Comparison of ENCODE assay signal across 31 mouse cellular contexts in genomic region chr14:79821352-79822010, GRCm38 (mm10). TPM values are rescaled to one million over a fixed set of nuclear protein-coding genes. Genes with fewer than 3 reads are reported as not detected.
DNase-seq lines count a peak whose midpoint lies in the region; ATAC-seq and TF ChIP-seq lines count a peak whose summit lies in the region.
"Had no signal": no experiment of that assay in that cellular context is flagged by ENCODE, and none has a peak within 500 bp of the region (broad histone marks: within the 10 kb centered on the region; RNA-seq: fewer than 3 reads in every experiment).

No protein-coding gene starts in this region.

- ATAC-seq in hindbrain, embryonic 13.5 days (ENCODE audit: low FRiP score) = no peak
- ATAC-seq in hindbrain, postnatal 0 days = no peak
- peak; percentile 69 for ATAC-seq in forebrain, embryonic 13.5 days
- ATAC-seq in hindbrain, embryonic 14.5 days (ENCODE audit: low FRiP score) = peak; percentile 48; the same call in 1 of the 2 replicates
- ATAC-seq: inflammation-experienced regulatory T-cells, adult 6 months had no signal

- peaks cover 19% of the 10 kb centered on the region for H3K4me1 ChIP-seq in hindbrain, embryonic 13.5 days (replicated peaks)
- H3K4me1 ChIP-seq in hindbrain, postnatal 0 days (ENCODE audit: insufficient read depth, low read length) = no peaks in the 10 kb centered on the region
- peaks cover 29% of the 10 kb centered on the region for H3K4me1 ChIP-seq in forebrain, embryonic 13.5 days
- 0 out of 2 replicates have a peak, but pooled peaks cover 9% of the 10 kb centered on the region for H3K4me1 ChIP-seq in hindbrain, embryonic 14.5 days (replicated peaks; ENCODE audit: control insufficient read depth, insufficient read depth, low read length)
- H3K4me1 ChIP-seq: embryonic facial prominence, embryonic 13.5 days; liver, embryonic 15.5 days; lung, embryonic 15.5 days; megakaryocyte, embryonic 14.5 days had no signal

- H3K36me3 ChIP-seq in hindbrain, embryonic 13.5 days = no peaks in the 10 kb centered on the region
- no peaks in the 10 kb centered on the region for H3K36me3 ChIP-seq in hindbrain, postnatal 0 days (ENCODE audit: insufficient read depth, low read length)
- H3K36me3 ChIP-seq in forebrain, embryonic 13.5 days (ENCODE audit: poor library complexity, severe bottlenecking) = no peaks in the 10 kb centered on the region
- no peaks in the 10 kb centered on the region for H3K36me3 ChIP-seq in hindbrain, embryonic 14.5 days (replicated peaks; ENCODE audit: control insufficient read depth, insufficient read depth)
- H3K36me3 ChIP-seq: embryonic facial prominence, embryonic 13.5 days; heart, embryonic 13.5 days; limb, embryonic 10.5 days; liver, embryonic 15.5 days; lung, embryonic 15.5 days; neural tube, embryonic 12.5 days had no signal

- no peak overlapping the region for H3K4me2 ChIP-seq in hindbrain, embryonic 13.5 days
- H3K4me2 ChIP-seq in hindbrain, postnatal 0 days (ENCODE audit: low read depth, low read length) = no peak overlapping the region
- H3K4me2 ChIP-seq in forebrain, embryonic 13.5 days = no peak overlapping the region
- no peak overlapping the region for H3K4me2 ChIP-seq in hindbrain, embryonic 14.5 days (replicated peaks)
- H3K4me2 ChIP-seq: embryonic facial prominence, embryonic 13.5 days; liver, embryonic 15.5 days; lung, embryonic 15.5 days; neural tube, embryonic 12.5 days had no signal

- H3K27me3 ChIP-seq in hindbrain, embryonic 13.5 days = no peaks in the 10 kb centered on the region
- H3K27me3 ChIP-seq in hindbrain, postnatal 0 days (ENCODE audit: insufficient read depth, low read length) = no peaks in the 10 kb centered on the region
- no peaks in the 10 kb centered on the region; the same call in 1 of the 2 replicates for H3K27me3 ChIP-seq in forebrain, embryonic 13.5 days
- no peaks in the 10 kb centered on the region for H3K27me3 ChIP-seq in hindbrain, embryonic 14.5 days (ENCODE audit: control insufficient read depth, insufficient read depth, low read length)
- H3K27me3 ChIP-seq: embryonic facial prominence, embryonic 13.5 days; heart, embryonic 13.5 days; liver, embryonic 15.5 days; lung, embryonic 15.5 days; megakaryocyte, embryonic 14.5 days; neural tube, embryonic 12.5 days had no signal

- 55% methylated on average over 5 of the region's 5 CpGs for WGBS in hindbrain, embryonic 13.5 days
- 58% methylated on average over 5 of the region's 5 CpGs for WGBS in hindbrain, postnatal 0 days
- WGBS in forebrain, embryonic 13.5 days = 25% methylated on average over 5 of the region's 5 CpGs
- 57% methylated on average over 5 of the region's 5 CpGs for WGBS in hindbrain, embryonic 14.5 days

- H3K4me3 ChIP-seq in hindbrain, embryonic 13.5 days = no peak overlapping the region
- no peak overlapping the region for H3K4me3 ChIP-seq in hindbrain, postnatal 0 days (ENCODE audit: low read length)
- H3K4me3 ChIP-seq in forebrain, embryonic 13.5 days = no peak overlapping the region
- no peak overlapping the region for H3K4me3 ChIP-seq in hindbrain, embryonic 14.5 days (replicated peaks; ENCODE audit: low read length)
- H3K4me3 ChIP-seq: embryonic facial prominence, embryonic 13.5 days; erythroblast, embryonic 14.5 days; heart, adult 2 months; heart, embryonic 13.5 days; layer of hippocampus, adult 2 months; limb, embryonic 10.5 days; liver, embryonic 15.5 days; lung, embryonic 15.5 days; megakaryocyte, embryonic 14.5 days; neural tube, embryonic 12.5 days had no signal

- no peaks in the 10 kb centered on the region for H3K9me3 ChIP-seq in hindbrain, embryonic 13.5 days
- no peaks in the 10 kb centered on the region for H3K9me3 ChIP-seq in hindbrain, postnatal 0 days (ENCODE audit: low read length)
- no peaks in the 10 kb centered on the region; the same call in 1 of the 2 replicates for H3K9me3 ChIP-seq in forebrain, embryonic 13.5 days (replicated peaks)
- no peaks in the 10 kb centered on the region for H3K9me3 ChIP-seq in hindbrain, embryonic 14.5 days (ENCODE audit: control insufficient read depth, low read length)
- H3K9me3 ChIP-seq: embryonic facial prominence, embryonic 13.5 days; heart, embryonic 13.5 days; limb, embryonic 10.5 days; lung, embryonic 15.5 days; neural tube, embryonic 12.5 days had no signal

- peak overlapping the region; percentile 19; the same call in 1 of the 2 replicates for H3K27ac ChIP-seq in hindbrain, embryonic 13.5 days
- H3K27ac ChIP-seq in hindbrain, postnatal 0 days = no peak overlapping the region
- peak overlapping the region; percentile 76 for H3K27ac ChIP-seq in forebrain, embryonic 13.5 days
- 0 out of 2 replicates have a peak overlapping the region, but pooled peaks have one; percentile 10 for H3K27ac ChIP-seq in hindbrain, embryonic 14.5 days
- H3K27ac ChIP-seq: embryonic facial prominence, embryonic 13.5 days; heart, adult 2 months; heart, embryonic 13.5 days; layer of hippocampus, adult 2 months; limb, embryonic 10.5 days; liver, embryonic 15.5 days; lung, embryonic 15.5 days; neural tube, embryonic 12.5 days had no signal

- no peak for DNase-seq in hindbrain, postnatal 0 days (ENCODE audit: low spot score)
- no peak for DNase-seq in hindbrain, embryonic 14.5 days (ENCODE audit: low spot score)
- DNase-seq in adipocyte (ENCODE audit: low spot score) = no peak
- DNase-seq in cerebellum, adult 18-20 months = no peak
- no peak for DNase-seq in kidney, adult 9 months
- DNase-seq: adrenal gland, adult 8-10 months; B cell, adult 2 months; cerebellum, adult 8-10 months; cerebellum, postnatal 36 days; embryo, embryonic 11 days; gastrocnemius, postnatal 25 days; heart, adult 2 months; heart, postnatal 14 days; kidney, adult 2 months; kidney, postnatal 25 days; liver; lung, postnatal 36 days had no signal

- H3K9ac ChIP-seq in hindbrain, embryonic 13.5 days = no peak overlapping the region
- no peak overlapping the region for H3K9ac ChIP-seq in hindbrain, postnatal 0 days (replicated peaks; ENCODE audit: low read length)
- no peak overlapping the region for H3K9ac ChIP-seq in forebrain, embryonic 13.5 days
- no peak overlapping the region for H3K9ac ChIP-seq in hindbrain, embryonic 14.5 days
- H3K9ac ChIP-seq: embryonic facial prominence, embryonic 13.5 days; heart, embryonic 13.5 days; liver, embryonic 15.5 days; lung, embryonic 15.5 days; neural tube, embryonic 12.5 days had no signal

- TF ChIP-seq CTCF in hindbrain, postnatal 0 days (IDR thresholded peaks at IDR 0.05; ENCODE audit: low read depth) = no peak

RNA-seq across cellular contexts. Expression of gene Pcdh8, which starts 50.4 kb away (rescaled TPM):
- polyA plus RNA-seq in hindbrain, embryonic 13.5 days (2015; fragmentation: Nextera tagmentation; extraction: Ambion mirVana) = 33.2 and 35.3 TPM in 2 replicates
- total RNA-seq in hindbrain, postnatal 0 days (2014; rRNA removed) = 103 and 128 TPM in 2 replicates
- 25.9 and 30.1 TPM in 2 replicates for polyA plus RNA-seq in hindbrain, postnatal 0 days (2015; fragmentation: Nextera tagmentation; extraction: Ambion mirVana)
- 21.1 and 22.3 TPM in 2 replicates for polyA plus RNA-seq in forebrain, embryonic 13.5 days (2015; fragmentation: Nextera tagmentation; extraction: Ambion mirVana)
- 40.5 and 52.0 TPM in 2 replicates for polyA plus RNA-seq in hindbrain, embryonic 14.5 days (2014; fragmentation: Nextera tagmentation; extraction: Ambion mirVana)
- total RNA-seq: gastrocnemius, postnatal 25 days; heart, adult 2 months; MEL had no signal
- polyA plus RNA-seq: erythroblast, embryonic 14.5 days; heart, adult 2 months; inflammation-experienced regulatory T-cells, adult 6 months; spleen, adult 2 months had no signal

Comparison
In these comparisons a context has a peak if more than half of its experiments do, and no peak if none do; other contexts are left out.
1. ATAC-seq: peak in forebrain, embryonic 13.5 days (single experiment) and hindbrain, embryonic 14.5 days (single experiment); none in hindbrain, embryonic 13.5 days (single experiment) and hindbrain, postnatal 0 days (single experiment).